Mouse (Mus musculus): Measurements from ENCODE around the gene Sult2b1.
A peak's percentile ranks its signal among the peaks of the same experiment; 100 is the strongest.

Sult2b1 gene

DNA sequence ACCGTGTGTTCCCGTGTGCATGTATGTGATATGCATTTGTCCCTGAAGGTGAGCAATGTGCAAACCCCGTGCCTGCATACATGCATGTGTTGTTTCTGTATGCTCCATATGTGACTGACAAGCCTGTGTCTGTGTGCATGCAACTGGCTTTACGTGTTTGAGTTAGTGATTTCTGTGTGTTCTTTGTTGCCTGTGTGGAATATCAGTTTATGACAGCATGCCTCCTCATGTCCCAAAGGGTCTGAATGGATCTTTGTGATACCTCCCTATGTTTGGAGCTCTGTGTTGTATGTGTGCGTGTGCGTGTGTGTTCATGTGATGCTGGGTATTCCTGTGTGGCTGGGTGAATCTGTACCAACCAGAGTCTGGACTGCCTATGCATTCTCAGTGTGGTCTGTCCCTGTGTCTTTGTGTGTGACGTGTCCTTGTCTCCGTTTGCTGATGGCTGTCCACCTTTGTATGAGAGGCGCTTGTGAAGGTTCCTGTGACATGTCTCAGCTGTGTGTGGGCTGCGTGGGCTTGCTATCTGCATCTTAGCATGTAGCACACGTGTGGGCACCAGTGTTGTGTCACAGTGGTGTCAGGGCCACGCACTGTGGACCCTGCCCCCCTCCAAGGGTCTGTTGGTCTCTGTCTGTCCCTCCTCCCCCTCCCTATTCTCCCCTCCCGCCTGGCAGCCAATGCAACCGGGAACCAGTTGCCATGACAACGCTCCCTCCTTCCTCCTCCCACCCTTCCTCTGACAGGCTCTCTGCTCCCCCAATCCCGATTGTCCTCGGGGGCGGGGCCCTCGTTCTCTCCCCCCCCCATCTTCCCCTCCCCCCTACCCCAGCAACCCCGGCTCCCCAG, at the start of gene Sult2b1:
Gene Sult2b1, minus strand, starts transcription at position 146 of the 849 bp plus-strand sequence.
- peak; percentile 84 for DNase-seq (ENCODE audit: low spot score)

DNA sequence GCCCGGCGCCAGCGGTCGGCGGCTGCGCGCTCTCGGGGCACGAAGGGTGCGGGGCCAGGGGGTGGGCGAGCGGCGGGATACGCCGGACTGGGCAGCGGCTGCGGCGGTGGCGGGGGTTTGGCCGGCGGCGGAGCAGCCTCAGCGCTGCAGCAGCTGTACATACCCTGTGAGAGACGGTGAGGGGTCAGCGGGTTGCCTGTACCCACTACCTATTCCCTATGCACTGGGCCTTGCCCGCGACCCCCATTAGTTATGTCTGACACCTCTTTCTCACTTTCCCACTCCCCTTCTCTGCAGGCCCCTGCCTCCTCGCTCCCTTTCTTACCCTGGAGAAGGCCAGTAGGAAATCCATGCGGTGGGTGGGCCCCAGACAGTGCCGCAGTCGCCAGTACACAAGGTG, 49.5 kb upstream of the Sult2b1 start:
- DNase-seq (ENCODE audit: low spot score) = no peak

DNA sequence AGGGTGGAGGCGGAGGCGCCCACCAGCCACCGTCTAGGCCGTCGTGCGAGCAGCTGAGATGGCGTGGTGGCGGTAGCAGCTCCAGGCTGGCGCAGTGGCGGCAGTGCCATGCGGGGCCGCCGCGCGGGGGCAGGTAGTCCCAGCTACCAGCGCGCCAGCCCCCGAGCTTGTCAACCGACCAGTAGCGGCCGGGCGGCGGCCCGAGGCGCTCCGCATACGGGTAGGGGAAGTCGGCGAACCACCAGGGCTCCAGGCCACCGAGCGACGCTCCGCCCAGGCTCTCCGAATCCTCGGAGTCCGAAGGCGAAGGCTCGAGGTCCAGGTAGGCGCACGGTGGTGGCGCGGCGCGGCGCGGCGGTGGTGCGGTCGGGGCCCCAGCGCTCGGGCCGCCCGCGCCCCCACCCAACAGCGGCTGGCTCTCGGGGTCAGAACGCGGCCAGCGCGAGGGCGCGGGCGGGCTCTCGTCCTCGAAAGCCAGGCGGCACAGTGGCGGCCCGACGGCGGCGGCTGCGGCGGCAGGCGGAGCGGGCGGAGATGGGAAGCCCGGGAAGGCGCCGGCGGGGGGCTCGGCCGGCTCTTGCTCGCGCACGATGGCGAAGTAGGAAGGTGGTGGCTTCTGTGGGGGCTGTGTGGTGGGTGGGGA, 48.8 kb upstream of the Sult2b1 start:
- no peak for DNase-seq (ENCODE audit: low spot score)

DNA sequence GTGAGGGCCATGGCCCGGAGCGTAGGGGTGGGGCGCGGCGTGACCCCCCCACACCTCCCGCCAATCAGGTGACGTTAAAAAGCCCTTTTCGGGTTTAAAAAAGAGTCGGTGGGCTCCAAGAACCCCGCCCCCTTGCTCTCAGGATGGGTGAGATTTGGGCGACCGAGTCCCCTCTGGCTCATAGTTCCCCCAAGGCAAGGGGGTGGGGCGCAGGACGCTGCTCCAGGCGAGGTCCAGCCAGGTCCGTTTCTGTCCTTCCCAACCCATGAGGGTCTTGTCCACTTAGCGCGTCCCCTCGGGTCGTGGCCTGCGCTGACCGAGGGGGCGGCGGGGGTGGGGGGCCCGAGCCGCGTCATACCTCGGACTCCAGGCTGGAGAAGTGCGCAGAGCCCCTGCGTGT, 48.0 kb upstream of the Sult2b1 start:
- no peak for DNase-seq (ENCODE audit: low spot score)

DNA sequence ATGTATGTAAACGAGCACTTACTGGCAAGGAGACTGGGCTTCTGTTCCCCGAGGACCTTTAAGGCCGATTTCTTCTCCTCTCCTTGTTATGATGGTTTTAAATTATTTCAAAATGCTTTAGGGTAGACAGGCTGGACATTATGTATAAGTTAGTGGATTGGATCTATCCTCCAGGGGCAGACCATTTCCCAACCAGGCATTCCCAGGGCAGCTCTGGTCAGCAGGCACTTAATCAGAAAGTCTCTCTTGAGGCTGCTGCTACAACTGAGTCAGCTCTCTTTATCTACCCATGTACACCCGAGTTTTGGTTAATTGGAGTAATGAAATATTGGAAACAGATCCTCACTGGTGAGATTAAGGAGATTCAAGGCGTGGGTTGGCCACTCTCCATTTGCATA, 46.7 kb upstream of the Sult2b1 start:
- DNase-seq (ENCODE audit: low spot score) = no peak

DNA sequence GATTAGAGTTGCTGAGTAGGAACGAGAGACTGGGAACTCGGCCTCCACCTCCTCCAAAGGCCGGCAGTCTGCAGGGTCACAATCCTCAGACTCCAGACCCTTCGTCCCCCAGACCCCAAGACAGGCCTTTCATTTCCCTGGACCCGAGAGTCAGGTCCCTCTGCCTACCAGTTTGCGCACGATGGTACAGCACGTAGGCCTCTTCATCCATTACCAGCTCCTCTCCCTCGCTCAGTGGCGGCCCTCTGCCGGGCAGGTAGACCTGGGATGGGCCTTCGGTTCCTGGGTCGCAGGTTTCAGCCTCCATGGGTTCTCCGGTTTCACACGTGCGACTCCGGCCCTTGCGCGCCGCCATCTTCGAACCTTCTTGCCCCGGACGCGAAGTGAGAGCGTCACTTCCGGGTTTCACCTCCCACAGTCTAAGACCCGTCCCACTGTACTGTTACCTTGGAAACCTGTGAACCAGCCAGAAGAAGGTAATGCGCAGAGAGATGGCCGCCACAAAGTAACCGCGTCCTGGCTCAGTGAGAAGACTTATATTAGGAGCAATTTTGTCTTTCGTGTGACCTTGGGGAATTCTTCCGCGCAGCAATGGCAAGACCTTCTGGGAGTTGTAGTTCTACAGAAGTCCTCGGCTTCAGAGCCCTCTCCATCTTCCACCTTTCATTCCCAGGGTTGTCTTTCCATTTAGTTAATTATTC, 46.1 kb upstream of the Sult2b1 start, which contains the start of gene Grwd1:
Gene Grwd1, minus strand, starts transcription at position 518 of the 701 bp plus-strand sequence.
- DNase-seq (ENCODE audit: low spot score) = peak; percentile 67

DNA sequence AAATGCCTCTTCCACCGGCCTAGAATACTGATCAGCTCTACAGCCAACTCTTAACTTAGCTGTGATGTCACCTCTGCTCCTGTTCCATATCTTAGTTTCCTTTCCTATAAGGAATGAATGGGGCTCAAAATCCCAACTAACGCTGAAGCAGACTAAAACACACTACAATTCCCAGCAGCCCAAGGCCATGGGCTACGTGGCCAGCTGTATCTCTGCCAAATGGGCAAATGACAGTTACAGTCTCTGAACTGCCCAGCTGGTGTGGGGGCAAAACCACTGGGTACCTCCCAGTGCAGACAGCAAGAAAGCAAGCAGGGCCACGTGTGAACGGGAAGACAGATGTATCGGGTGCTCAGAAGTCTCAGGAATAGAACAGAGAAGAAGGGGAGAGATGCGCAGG, 42.2 kb upstream of the Sult2b1 start:
- no peak for DNase-seq (ENCODE audit: low spot score)

DNA sequence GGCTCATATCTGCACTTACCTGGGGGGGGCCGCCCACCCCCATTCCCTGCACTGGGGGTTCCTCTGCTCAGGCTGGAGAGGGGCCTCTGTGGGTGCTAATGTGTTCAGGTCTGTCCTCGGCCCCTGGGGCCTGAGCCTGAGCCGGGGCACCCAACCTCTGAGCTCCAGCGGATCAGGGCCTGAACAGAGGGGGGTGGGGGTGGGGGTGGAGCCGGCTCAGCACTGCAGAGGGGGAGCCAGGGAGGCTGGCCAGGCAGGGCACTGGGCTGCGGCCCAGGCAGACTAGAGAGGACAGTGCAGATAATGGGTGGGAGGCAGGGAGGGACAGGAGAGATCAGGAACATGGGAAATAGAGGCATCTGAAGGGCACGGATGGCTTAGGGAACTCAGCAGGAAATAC, 40.1 kb upstream of the Sult2b1 start, which contains the start of gene Kcnj14:
Gene Kcnj14, minus strand, starts transcription at position 185 of the 400 bp plus-strand sequence.
- no peak for DNase-seq (ENCODE audit: low spot score)

DNA sequence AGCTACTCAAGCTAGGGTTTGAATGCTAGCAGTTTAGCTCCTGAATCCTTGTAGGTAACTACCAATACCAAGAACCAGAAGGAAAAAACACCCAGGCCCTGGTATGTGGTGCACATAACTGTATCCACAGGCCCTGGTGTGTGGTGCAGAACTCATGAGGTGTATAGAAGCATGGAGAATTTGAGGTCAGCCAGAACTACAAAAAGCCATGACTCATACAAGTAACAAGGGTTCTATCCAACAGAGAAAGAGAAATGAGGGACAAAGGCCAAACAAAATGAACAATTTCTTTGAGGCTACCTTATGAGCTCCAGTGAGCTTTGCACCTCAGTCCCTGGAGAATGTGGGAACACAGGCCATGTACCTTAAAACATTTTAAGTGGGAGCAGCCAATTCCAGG, 36.4 kb upstream of the Sult2b1 start:
- DNase-seq (ENCODE audit: low spot score) = no peak

DNA sequence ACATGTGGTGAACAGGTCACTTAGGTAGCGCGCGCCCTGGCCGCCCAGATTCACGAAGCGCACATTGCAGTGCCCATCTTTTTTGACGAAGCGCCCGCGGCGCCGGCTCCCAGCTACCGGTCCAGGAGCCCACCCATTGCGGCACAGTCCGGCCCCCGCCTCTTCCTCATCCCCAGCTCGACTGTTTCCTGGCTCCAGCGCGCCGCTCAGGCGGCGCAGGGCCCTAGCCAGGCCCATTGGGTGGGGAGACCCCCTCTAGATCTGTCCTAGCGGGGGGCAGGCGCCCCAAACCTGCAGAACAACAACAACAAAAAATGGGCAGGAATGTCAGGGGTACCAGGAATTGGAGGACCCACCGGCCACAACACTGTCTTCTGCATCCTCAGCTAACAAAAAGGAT, 35.4 kb upstream of the Sult2b1 start:
- DNase-seq (ENCODE audit: low spot score) = no peak

DNA sequence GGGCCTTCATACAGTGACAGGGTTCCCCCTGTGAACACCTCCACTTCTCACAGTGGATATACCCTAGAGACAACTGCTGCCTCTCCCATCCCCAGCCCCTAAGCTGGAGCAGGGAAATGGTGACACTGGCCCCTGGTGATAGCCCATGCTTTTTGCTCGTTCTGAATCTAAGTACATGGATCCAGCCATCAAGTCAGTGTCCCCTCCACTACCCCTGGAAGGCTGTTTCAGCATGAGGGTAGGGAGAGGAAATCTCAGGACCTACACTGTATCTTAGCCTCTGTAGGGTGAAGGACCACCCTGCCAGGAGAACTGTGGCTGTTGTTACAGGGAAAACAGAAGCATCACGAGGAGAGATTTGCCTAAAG, 31.5 kb upstream of the Sult2b1 start:
- DNase-seq (ENCODE audit: low spot score) = no peak

DNA sequence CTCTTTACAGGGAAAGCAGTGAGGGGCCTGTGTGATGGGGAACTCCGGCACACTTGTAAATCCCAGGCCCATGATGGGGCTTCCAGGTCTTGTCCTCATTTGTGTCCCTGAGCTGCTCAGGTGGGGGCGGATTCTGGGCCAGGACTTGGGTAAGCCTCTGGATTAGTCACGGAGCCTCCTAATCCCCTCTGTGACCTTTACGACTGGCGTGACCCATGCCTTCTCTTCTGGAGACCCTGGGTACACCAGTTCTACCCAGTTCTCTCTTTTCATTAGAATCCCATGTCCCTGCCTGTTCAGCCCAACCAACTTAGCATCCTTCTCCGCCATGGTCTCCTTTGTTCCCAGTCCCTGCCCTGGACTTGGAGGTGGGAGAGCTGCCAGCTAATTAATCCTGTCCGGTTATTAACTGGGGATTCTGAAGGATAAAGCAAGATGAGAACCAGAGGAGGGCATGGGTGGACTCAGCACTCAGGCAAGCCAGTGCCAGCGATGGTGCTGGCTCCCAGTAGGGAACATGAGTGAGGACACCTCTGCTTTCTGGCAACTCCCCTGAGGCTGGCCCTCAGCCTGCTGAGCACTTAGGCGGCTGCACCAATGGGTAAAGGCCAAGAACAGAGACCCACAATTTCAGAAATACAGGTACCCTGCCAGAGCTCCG, 31.0 kb upstream of the Sult2b1 start:
- DNase-seq (ENCODE audit: low spot score) = no peak

DNA sequence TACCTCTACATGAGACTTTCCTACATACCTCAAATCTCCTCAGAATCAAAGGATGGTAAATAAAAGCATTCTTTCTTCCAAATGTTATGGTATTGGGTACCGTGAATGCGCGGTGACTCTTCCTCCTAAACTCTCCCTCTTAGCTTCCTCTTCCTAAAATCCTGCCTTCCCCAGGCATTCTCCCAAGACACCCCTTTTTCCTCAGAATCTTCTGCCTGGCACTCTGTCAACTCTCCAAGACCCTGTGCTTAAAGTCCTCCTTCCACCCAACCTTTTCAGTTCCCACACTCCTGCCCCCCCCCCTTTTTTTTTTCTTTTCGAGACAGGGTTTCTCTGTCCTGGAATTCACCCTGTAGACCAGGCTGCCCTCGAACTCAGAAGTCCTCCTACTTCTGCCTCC, 30.4 kb upstream of the Sult2b1 start:
- no peak for DNase-seq (ENCODE audit: low spot score)

DNA sequence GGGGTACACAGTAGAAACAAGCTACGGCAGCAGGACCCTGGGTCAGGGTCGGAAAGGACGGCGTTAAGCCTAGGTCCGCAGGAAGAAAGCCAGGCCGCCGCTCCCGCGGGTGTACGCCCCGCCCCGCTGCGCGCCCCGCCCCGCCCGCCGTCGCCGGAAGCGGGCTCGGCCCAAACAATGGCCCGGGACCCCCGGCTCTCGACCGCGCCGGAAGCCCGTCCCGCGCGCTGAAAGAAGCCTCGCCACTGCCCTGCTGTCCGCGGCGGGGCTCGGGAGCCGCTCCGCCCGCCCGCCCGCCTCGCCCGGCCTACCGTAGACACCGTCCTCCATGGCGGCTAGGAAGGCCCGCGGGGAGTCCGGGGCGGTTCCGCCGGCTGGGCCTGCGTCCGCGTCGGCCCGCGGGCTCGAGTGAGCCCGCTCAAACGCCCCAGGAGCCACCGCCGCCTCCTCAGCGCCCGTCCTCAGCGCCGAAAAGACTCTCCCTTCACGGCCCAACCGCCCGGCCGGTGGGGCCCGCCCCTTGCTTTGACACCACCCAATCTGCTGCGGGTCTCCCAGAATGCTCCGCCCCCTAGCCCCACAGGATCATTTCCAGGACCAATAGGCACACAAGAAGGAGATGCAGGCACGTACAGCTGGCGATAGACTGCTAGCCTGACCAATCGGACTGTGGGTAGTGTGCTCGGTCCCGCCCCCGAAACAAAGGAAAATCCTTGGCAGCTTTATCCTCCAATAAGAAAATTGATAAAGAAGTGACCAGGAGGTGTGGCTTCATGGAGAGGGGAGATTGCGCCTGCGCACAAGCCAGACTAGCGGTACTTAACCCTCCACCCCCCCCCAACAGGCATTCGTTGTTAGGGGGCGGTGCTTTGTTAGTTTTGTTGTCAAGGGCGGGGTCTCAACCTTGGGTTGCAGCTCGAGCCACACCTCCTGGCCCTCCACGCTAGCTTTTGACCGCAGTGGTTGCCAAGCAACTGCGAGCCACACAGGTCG, 29.6 kb upstream of the Sult2b1 start, which contains the start of gene Cyth2:
Gene Cyth2, minus strand, starts transcription at position 795 of the 993 bp plus-strand sequence.
- DNase-seq (ENCODE audit: low spot score) = peak; percentile 99

DNA sequence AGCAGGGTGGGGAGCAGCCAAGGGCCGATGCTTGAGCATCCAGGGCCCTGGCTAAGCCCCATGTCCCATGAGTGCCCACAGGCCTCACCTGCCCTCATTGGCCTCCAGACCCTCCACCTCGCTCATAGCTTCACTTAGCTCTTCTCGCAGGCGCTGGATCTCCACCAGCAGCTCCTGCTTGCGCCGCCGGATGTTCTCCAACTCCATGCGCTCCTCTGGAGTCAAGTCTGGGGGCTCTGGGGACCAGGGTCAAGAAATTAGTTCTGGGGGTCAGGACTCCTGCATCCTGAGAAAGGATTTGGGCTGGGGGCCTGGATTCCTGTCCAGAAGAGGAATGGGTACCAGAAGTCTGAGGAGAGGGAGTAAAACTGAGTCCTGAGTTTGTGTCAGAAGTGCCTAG, 28.5 kb upstream of the Sult2b1 start:
- no peak for DNase-seq (ENCODE audit: low spot score)

DNA sequence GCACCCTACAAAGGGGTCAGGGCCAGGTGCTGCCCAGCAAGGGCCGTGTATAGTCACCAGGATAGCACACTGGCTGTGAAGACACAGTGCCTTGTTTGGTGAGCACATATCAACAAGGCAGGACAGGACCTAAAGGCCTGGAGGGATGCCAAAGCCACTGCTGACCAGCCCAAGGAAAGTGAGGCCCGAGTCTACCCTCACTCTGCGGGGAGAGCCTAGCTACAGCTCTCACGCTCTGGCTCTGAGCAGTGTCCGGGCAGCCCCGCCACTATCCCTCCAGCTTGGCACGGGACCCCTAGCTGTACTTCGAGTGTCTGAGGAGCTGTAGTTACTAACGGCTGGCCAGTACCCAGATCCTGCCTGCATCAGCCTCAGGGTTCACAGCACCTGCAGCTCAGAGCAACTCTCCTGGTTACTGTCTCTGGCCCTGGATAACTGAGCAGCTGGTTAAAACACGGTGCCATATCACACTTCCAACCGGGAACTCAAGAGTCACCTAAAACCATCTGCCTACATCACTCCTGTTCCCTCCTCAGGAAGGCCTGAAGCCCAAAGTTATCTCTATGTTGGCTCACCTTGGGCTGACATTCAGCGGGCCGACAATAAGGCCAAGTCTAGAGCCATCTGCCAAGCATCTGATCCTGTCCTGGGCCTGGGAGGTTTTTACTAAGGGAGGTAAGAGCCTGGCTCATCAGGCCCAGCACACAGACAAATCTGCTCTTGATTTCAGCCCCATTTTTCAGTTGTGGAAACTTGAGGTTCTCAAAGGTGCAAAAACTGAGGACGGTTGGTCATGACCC, 25.0 kb upstream of the Sult2b1 start:
- DNase-seq (ENCODE audit: low spot score) = no peak

DNA sequence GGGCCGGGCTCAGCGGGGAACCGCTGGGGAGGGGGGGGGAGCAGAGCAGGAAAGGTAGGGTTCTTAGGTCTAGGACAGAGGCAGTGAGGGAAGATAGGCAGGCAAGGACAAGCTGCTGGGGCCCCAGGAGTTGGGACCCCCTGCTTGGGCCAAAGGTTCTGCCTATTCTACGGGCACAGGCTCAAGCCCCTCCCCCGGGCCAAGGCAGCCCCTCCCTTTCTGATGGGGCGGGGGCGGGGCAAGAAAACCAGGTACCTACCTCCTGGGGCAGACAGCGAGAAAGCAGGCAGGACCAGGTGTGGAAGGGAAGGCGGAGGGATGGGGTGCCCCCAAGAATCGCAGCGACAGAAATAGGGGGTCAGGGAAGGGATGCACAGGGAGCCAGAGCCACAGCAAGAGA, 24.0 kb upstream of the Sult2b1 start:
- no peak for DNase-seq (ENCODE audit: low spot score)

DNA sequence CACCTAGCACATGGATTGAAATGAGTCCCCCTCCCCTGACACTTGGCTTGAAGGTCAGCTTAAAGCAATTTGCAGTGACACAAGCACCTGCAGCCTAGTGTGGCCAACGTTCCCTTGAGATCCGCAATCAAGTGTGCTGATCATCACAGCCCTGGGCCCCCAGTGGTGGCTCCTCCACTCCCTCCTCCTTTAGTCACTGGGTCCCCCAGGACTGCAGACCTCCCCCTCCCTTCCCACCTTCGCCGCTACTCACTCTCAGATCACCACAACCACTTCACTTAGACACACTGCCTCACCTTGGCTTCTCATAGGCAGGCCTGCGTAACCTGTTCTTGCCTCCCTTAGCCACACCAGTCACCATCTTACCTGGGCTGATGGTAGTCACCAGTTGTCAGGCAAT, 21.5 kb upstream of the Sult2b1 start:
- no peak for DNase-seq (ENCODE audit: low spot score)

DNA sequence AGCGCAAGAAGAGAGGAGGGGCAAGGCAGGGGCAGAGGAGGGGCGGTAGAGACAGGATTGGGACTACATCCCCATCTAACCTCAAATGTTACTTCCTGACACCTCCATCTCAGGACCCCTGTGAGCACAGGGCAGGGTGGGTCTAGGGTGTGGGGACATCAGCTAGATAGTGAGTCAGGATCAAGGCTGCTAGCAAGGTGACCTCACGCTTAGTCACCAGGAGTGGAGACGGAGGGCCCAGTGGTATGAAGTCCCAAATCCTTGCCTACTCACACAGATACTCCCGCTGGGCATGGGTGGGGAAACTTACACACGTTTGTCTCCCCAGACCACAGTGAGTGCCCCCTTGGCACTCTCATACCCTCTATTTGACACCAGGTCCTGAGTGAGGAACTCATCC, 18.1 kb upstream of the Sult2b1 start:
- no peak for DNase-seq (ENCODE audit: low spot score)

DNA sequence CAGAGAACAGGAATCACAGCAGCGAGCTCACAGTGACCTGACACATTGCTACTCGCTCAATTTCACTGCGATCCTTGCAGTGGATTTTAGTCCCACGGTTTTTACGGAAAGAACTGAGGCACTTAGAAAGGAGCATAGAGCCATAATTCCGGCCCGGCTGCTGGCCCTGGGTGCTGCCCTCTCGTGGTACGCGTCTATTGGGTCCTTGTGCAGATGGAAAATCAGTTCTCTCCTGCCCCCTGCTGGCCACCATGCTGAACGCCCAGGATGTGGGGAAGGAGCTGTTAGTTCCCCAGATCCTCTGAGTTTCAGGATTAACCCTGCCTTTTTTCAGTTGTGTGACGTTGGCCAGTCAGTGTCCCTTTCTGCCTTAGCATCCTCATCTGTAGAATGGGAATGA, 16.9 kb upstream of the Sult2b1 start:
- peak; percentile 85 for DNase-seq (ENCODE audit: low spot score)

Data from layer of hippocampus, adult 9-10 months (tissue).